ENCODE assay signal across 8 mouse cellular contexts in genomic region chr10:44005677-44006641, GRCm38 (mm10).
DNase-seq lines count a peak whose midpoint lies in the region; ATAC-seq lines count a peak whose summit lies in the region.

No protein-coding gene starts in this region.

- H3K4me2 ChIP-seq in intestine, embryonic 14.5 days (ENCODE audit: low read length), result peak overlapping the region; percentile 77
- H3K4me2 ChIP-seq in liver, embryonic 15.5 days, result peak overlapping the region; percentile 65
- H3K4me2 ChIP-seq in neural tube, embryonic 15.5 days, result peak overlapping the region; percentile 65

- peak; percentile 11 for DNase-seq in right cerebral cortex, postnatal 4 days
- DNase-seq in right cerebral cortex, adult 2 months (ENCODE audit: low spot score in 2 of 2), result no peak
- DNase-seq in fibroblast of lung, adult 2 months (ENCODE audit: low read depth), result peak; percentile 55
- peak; percentile 82 for DNase-seq in intestine, embryonic 14.5 days (ENCODE audit: low spot score)
- DNase-seq in layer of hippocampus, adult 18-20 months (ENCODE audit: low spot score in 2 of 2), result no peak

- ATAC-seq in intestine, embryonic 14.5 days (replicated peaks; ENCODE audit: low FRiP score, low TSS enrichment, low read depth), result peak; percentile 68
- no peak for ATAC-seq in liver, embryonic 15.5 days (ENCODE audit: insufficient read depth)
- ATAC-seq in neural tube, embryonic 15.5 days (ENCODE audit: low FRiP score), result no peak
- ATAC-seq in inflammation-experienced regulatory T-cells, adult 6 months, result no peak

- H3K27ac ChIP-seq in intestine, embryonic 14.5 days (ENCODE audit: low read depth), result no peak overlapping the region
- no peak overlapping the region for H3K27ac ChIP-seq in liver, embryonic 15.5 days (replicated peaks)
- no peak overlapping the region for H3K27ac ChIP-seq in neural tube, embryonic 15.5 days (replicated peaks)

- H3K36me3 ChIP-seq in intestine, embryonic 14.5 days (ENCODE audit: control insufficient read depth, insufficient read depth, low read length), result no peaks in the 10 kb centered on the region
- H3K36me3 ChIP-seq in liver, embryonic 15.5 days (replicated peaks), result no peaks in the 10 kb centered on the region
- H3K36me3 ChIP-seq in neural tube, embryonic 15.5 days, result no peaks in the 10 kb centered on the region

- no peaks in the 10 kb centered on the region for H3K9me3 ChIP-seq in intestine, embryonic 14.5 days (ENCODE audit: control insufficient read depth, low read length)
- no peaks in the 10 kb centered on the region for H3K9me3 ChIP-seq in liver, embryonic 15.5 days (replicated peaks)
- H3K9me3 ChIP-seq in neural tube, embryonic 15.5 days (replicated peaks), result no peaks in the 10 kb centered on the region

- peak overlapping the region; percentile 36 for H3K4me3 ChIP-seq in intestine, embryonic 14.5 days (ENCODE audit: low read depth, low read length)
- peak overlapping the region; percentile 39 for H3K4me3 ChIP-seq in liver, embryonic 15.5 days (replicated peaks)
- peak overlapping the region; percentile 31 for H3K4me3 ChIP-seq in neural tube, embryonic 15.5 days (replicated peaks)

- H3K27me3 ChIP-seq in intestine, embryonic 14.5 days (replicated peaks; ENCODE audit: control insufficient read depth, insufficient read depth, low read length), result peaks cover 58% of the 10 kb centered on the region
- H3K27me3 ChIP-seq in liver, embryonic 15.5 days, result peaks cover 88% of the 10 kb centered on the region
- H3K27me3 ChIP-seq in neural tube, embryonic 15.5 days (replicated peaks), result peaks cover 65% of the 10 kb centered on the region

- H3K4me1 ChIP-seq in intestine, embryonic 14.5 days (replicated peaks; ENCODE audit: control insufficient read depth, insufficient read depth, low read length), result 0 out of 2 replicates have a peak, but pooled peaks cover 17% of the 10 kb centered on the region
- peaks cover 30% of the 10 kb centered on the region for H3K4me1 ChIP-seq in liver, embryonic 15.5 days (replicated peaks)
- peaks cover 25% of the 10 kb centered on the region for H3K4me1 ChIP-seq in neural tube, embryonic 15.5 days

- 2% methylated on average over 40 of the region's 40 CpGs for WGBS in intestine, embryonic 14.5 days
- WGBS in liver, embryonic 15.5 days (ENCODE audit: insufficient replicate concordance), result 4% methylated on average over 40 of the region's 40 CpGs
- 2% methylated on average over 40 of the region's 40 CpGs for WGBS in neural tube, embryonic 15.5 days

- H3K9ac ChIP-seq in intestine, embryonic 14.5 days (ENCODE audit: low read length), result peak overlapping the region; percentile 38; the same call in 1 of the 2 replicates
- H3K9ac ChIP-seq in liver, embryonic 15.5 days, result no peak overlapping the region; the same call in 1 of the 2 replicates
- no peak overlapping the region for H3K9ac ChIP-seq in neural tube, embryonic 15.5 days (replicated peaks)

Comparison
In these comparisons a context has a peak if more than half of its experiments do, and no peak if none do; other contexts are left out.
1. DNase-seq: peak in right cerebral cortex, postnatal 4 days (single experiment), fibroblast of lung, adult 2 months (single experiment) and intestine, embryonic 14.5 days (single experiment); none in right cerebral cortex, adult 2 months (0 of 2) and layer of hippocampus, adult 18-20 months (0 of 2).
2. Peak in every context shown above with its lines, with median percentiles within 50 percentile points of each other: H3K4me2 ChIP-seq and H3K4me3 ChIP-seq.